Mouse (Mus musculus) forebrain, embryonic 13.5 days (tissue): Measurements from ENCODE around the gene Thoc7. TPM values are rescaled to one million over a fixed set of nuclear protein-coding genes. Genes with fewer than 3 reads are reported as not detected.
"Not testable (repeated sequence)": the region's sequence is repeated elsewhere in the genome, so short reads cannot be mapped to it uniquely, and the experiment has no call there.

ENCODE experiments used
- ATAC-seq: fragments of 200-750 bp; cut with Nextera tagmentation; 2 replicates; pipeline ENCODE4 v1.8.0; 2017
- H3K27ac ChIP-seq: fragments of 300-500 bp; sonication (generic); 2 replicates; pipeline ENCODE4 v1.5.1; 2015; ENCODE audit warnings: inconsistent platforms, mild to moderate bottlenecking, moderate library complexity
- H3K27me3 ChIP-seq: fragments of 300-500 bp; sonication (generic); 2 replicates; pipeline ENCODE4 v1.6.1; 2015; ENCODE audit warnings: mild to moderate bottlenecking, inconsistent platforms
- H3K36me3 ChIP-seq: fragments of 300-500 bp; sonication (generic); 2 replicates; pipeline ENCODE4 v1.6.1; 2015; ENCODE audit warnings: mild to moderate bottlenecking, inconsistent platforms; ENCODE audit not compliant: poor library complexity, severe bottlenecking
- H3K4me1 ChIP-seq: fragments of 300-500 bp; sonication (generic); 2 replicates; pipeline ENCODE4 v1.6.1; 2015; ENCODE audit warnings: inconsistent platforms
- H3K4me2 ChIP-seq: fragments of 300-500 bp; sonication (generic); 2 replicates; pipeline ENCODE4 v1.6.1; 2015; ENCODE audit warnings: inconsistent platforms, mild to moderate bottlenecking, moderate library complexity
- H3K4me3 ChIP-seq: fragments of 300-500 bp; sonication (generic); 2 replicates; pipeline ENCODE4 v1.5.1; 2015; ENCODE audit warnings: mild to moderate bottlenecking, inconsistent platforms
- H3K9ac ChIP-seq: fragments of 300-500 bp; sonication (generic); 2 replicates; pipeline ENCODE4 v1.6.1; 2015; ENCODE audit warnings: mild to moderate bottlenecking, inconsistent platforms
- H3K9me3 ChIP-seq: fragments of 300-500 bp; sonication (generic); replicated peaks from 2 replicates; pipeline ENCODE4 v1.6.1; 2016; ENCODE audit warnings: inconsistent platforms
- WGBS: fragments of 180-500 bp; shearing (Covaris S2); methylation state at CpG from one replicate; pipeline ENCODE4 v1.1.7; 2015; 5-methylcytosine and 5-hydroxymethylcytosine counted together
- polyA plus RNA-seq: library from polyadenylated mRNA; unstranded; fragments of >200 nt; fragmentation: Nextera tagmentation; extraction: Ambion mirVana; gene quantifications from 2 replicates; pipeline ENCODE4 v1.2.1, GENCODE M21; 2015

The Thoc7 gene
- polyA plus RNA-seq, 1 experiment from 2014 or later, result 233 TPM

- H3K27me3 ChIP-seq, result no peaks in the 10 kb centered on the region
- ATAC-seq, result no peak
- H3K27ac ChIP-seq, result no peak overlapping the region
- WGBS, result 57% methylated on average over 1 of the region's 1 CpGs
- H3K9me3 ChIP-seq, result no peaks in the 10 kb centered on the region
- no peak overlapping the region for H3K9ac ChIP-seq
- H3K36me3 ChIP-seq, result no peaks in the 10 kb centered on the region
- H3K4me2 ChIP-seq, result no peak overlapping the region
- H3K4me1 ChIP-seq, result peaks cover 14% of the 10 kb centered on the region
- H3K4me3 ChIP-seq, result no peak overlapping the region
These were observed 6.0 kb upstream of the Thoc7 start for GRCm38 (mm10) chr14:13967607-13968006.

GRCm38 (mm10) chr14:13963527-13963926 lies 1.9 kb upstream of the Thoc7 start:
- H3K36me3 ChIP-seq, result no peaks in the 10 kb centered on the region
- no peak overlapping the region for H3K27ac ChIP-seq
- no peak for ATAC-seq
- 89% methylated on average over 1 of the region's 1 CpGs for WGBS
- H3K4me2 ChIP-seq, result no peak overlapping the region
- no peak overlapping the region for H3K9ac ChIP-seq
- H3K9me3 ChIP-seq, result no peaks in the 10 kb centered on the region
- no peak overlapping the region for H3K4me3 ChIP-seq
- no peaks in the 10 kb centered on the region for H3K27me3 ChIP-seq
- peaks cover 20% of the 10 kb centered on the region for H3K4me1 ChIP-seq

- no peak overlapping the region for H3K4me3 ChIP-seq
- peaks cover 28% of the 10 kb centered on the region for H3K4me1 ChIP-seq
- no peaks in the 10 kb centered on the region for H3K27me3 ChIP-seq
- WGBS, result 81% methylated on average over 6 of the region's 6 CpGs
- H3K9ac ChIP-seq, result no peak overlapping the region
- H3K9me3 ChIP-seq, result no peaks in the 10 kb centered on the region
- H3K4me2 ChIP-seq, result no peak overlapping the region
- no peak overlapping the region for H3K27ac ChIP-seq
- H3K36me3 ChIP-seq, result no peaks in the 10 kb centered on the region
- no peak for ATAC-seq
These were observed 824 bp upstream of the Thoc7 start for GRCm38 (mm10) chr14:13962476-13962875.

- under 1% methylated on average over 64 of the region's 75 CpGs for WGBS
- Histone ChIP-seq H3K27ac (peak overlapping the region; percentile 79), H3K9me3 (no peaks in the 10 kb centered on the region), H3K4me1 (peaks cover 28% of the 10 kb centered on the region), H3K36me3 (peaks cover 5% of the 10 kb centered on the region), H3K4me3 (peak overlapping the region; percentile 93), H3K27me3 (no peaks in the 10 kb centered on the region), H3K9ac (peak overlapping the region; percentile 92), H3K4me2 (peak overlapping the region; percentile 68)
- peak; percentile 87 for ATAC-seq
These were observed 948 bp downstream of the Thoc7 start for GRCm38 (mm10) chr14:13960482-13961325.

GRCm38 (mm10) chr14:13960079-13960478 lies 1.6 kb downstream of the Thoc7 start:
- ATAC-seq, result peak; percentile 66
- Histone ChIP-seq H3K27ac (peak overlapping the region; percentile 79), H3K9ac (peak overlapping the region; percentile 92), H3K4me1 (peaks cover 28% of the 10 kb centered on the region), H3K4me2 (peak overlapping the region; percentile 68), H3K27me3 (no peaks in the 10 kb centered on the region), H3K36me3 (peaks cover 10% of the 10 kb centered on the region), H3K4me3 (peak overlapping the region; percentile 93), H3K9me3 (no peaks in the 10 kb centered on the region)
- 0% methylated on average over 9 of the region's 9 CpGs for WGBS

GRCm38 (mm10) chr14:13952151-13952550 lies 9.5 kb downstream of the Thoc7 start:
- not testable (repeated sequence) for H3K27me3 ChIP-seq, ATAC-seq, H3K9ac ChIP-seq, H3K27ac ChIP-seq, H3K4me3 ChIP-seq, H3K4me1 ChIP-seq, H3K9me3 ChIP-seq, H3K4me2 ChIP-seq
- H3K36me3 ChIP-seq, result peaks cover 62% of the 10 kb centered on the region
- WGBS, result 94% methylated on average over 3 of the region's 3 CpGs

GRCm38 (mm10) chr14:13950401-13950800 lies 11.3 kb downstream of the Thoc7 start:
- H3K4me1 ChIP-seq, result no peaks in the 10 kb centered on the region
- H3K27me3 ChIP-seq, result no peaks in the 10 kb centered on the region
- H3K9me3 ChIP-seq, result no peaks in the 10 kb centered on the region
- H3K4me2 ChIP-seq, result no peak overlapping the region
- H3K4me3 ChIP-seq, result no peak overlapping the region
- H3K9ac ChIP-seq, result no peak overlapping the region
- no peak overlapping the region for H3K27ac ChIP-seq
- peak; percentile 71; the same call in 1 of the 2 replicates for ATAC-seq
- H3K36me3 ChIP-seq, result peaks cover 61% of the 10 kb centered on the region

GRCm38 (mm10) chr14:13948345-13948744 lies 13.3 kb downstream of the Thoc7 start:
- 90% methylated on average over 7 of the region's 7 CpGs for whole genome bisulfite sequencing
- H3K27ac ChIP-seq, result no peak overlapping the region
- no peaks in the 10 kb centered on the region for H3K27me3 ChIP-seq
- no peak overlapping the region for H3K4me2 ChIP-seq
- H3K4me1 ChIP-seq, result no peaks in the 10 kb centered on the region
- ATAC-seq, result peak; percentile 54; the same call in 1 of the 2 replicates
- no peak overlapping the region for H3K9ac ChIP-seq
- no peak overlapping the region for H3K4me3 ChIP-seq
- peaks cover 56% of the 10 kb centered on the region for H3K36me3 ChIP-seq
- no peaks in the 10 kb centered on the region for H3K9me3 ChIP-seq

- H3K27me3 ChIP-seq, result no peaks in the 10 kb centered on the region
- peaks cover 31% of the 10 kb centered on the region for H3K36me3 ChIP-seq
- H3K27ac ChIP-seq, result no peak overlapping the region
- H3K4me1 ChIP-seq, result no peaks in the 10 kb centered on the region
- no peak overlapping the region for H3K9ac ChIP-seq
- WGBS, result 89% methylated on average over 4 of the region's 4 CpGs
- no peak overlapping the region for H3K4me3 ChIP-seq
- no peak for ATAC-seq
- no peaks in the 10 kb centered on the region for H3K9me3 ChIP-seq
- no peak overlapping the region for H3K4me2 ChIP-seq
These were observed 17.0 kb downstream of the Thoc7 start for GRCm38 (mm10) chr14:13944686-13945085.

GRCm38 (mm10) chr14:13934052-13934371 lies 27.6 kb downstream of the Thoc7 start:
- H3K36me3 ChIP-seq, result no peaks in the 10 kb centered on the region
- peaks cover 5% of the 10 kb centered on the region; the same call in 1 of the 2 replicates for H3K9me3 ChIP-seq
- no peak; the same call in 1 of the 2 replicates for ATAC-seq
- WGBS, result 52% methylated on average over 5 of the region's 5 CpGs
- no peak overlapping the region for H3K9ac ChIP-seq
- H3K27ac ChIP-seq, result no peak overlapping the region
- H3K4me2 ChIP-seq, result peak overlapping the region; percentile 57
- 0 out of 2 replicates have a peak, but pooled peaks cover 4% of the 10 kb centered on the region for H3K4me1 ChIP-seq
- no peak overlapping the region for H3K4me3 ChIP-seq
- H3K27me3 ChIP-seq, result no peaks in the 10 kb centered on the region

GRCm38 (mm10) chr14:13933290-13934051 lies 28.2 kb downstream of the Thoc7 start:
- H3K36me3 ChIP-seq, result no peaks in the 10 kb centered on the region
- peak; percentile 78 for ATAC-seq
- peaks cover 5% of the 10 kb centered on the region; the same call in 1 of the 2 replicates for H3K9me3 ChIP-seq
- 0 out of 2 replicates have a peak, but pooled peaks cover 4% of the 10 kb centered on the region for H3K4me1 ChIP-seq
- peak overlapping the region; percentile 30 for H3K4me3 ChIP-seq
- peak overlapping the region; percentile 48 for H3K9ac ChIP-seq
- H3K4me2 ChIP-seq, result peak overlapping the region; percentile 57
- 31% methylated on average over 29 of the region's 31 CpGs for WGBS
- H3K27ac ChIP-seq, result no peak overlapping the region
- H3K27me3 ChIP-seq, result no peaks in the 10 kb centered on the region

GRCm38 (mm10) chr14:13917630-13918029 lies 44.0 kb downstream of the Thoc7 start:
- Histone ChIP-seq H3K27me3 (no peaks in the 10 kb centered on the region), H3K4me3 (no peak overlapping the region), H3K27ac (no peak overlapping the region), H3K9me3 (no peaks in the 10 kb centered on the region), H3K4me2 (no peak overlapping the region), H3K9ac (no peak overlapping the region), H3K36me3 (no peaks in the 10 kb centered on the region), H3K4me1 (no peaks in the 10 kb centered on the region)
- WGBS, result 34% methylated on average over 3 of the region's 3 CpGs
- peak; percentile 93 for ATAC-seq
